Mouse (Mus musculus) embryonic fibroblast, embryonic 13.5 days (primary cell): Measurements from ENCODE around the gene Fam213a. TPM values are rescaled to one million over a fixed set of nuclear protein-coding genes. Genes with fewer than 3 reads are reported as not detected.
"Not testable (repeated sequence)": the region's sequence is repeated elsewhere in the genome, so short reads cannot be mapped to it uniquely, and the experiment has no call there.

Experiments used
- H3K27ac ChIP-seq: 2 replicates; pipeline ENCODE4 v1.5.1; 2012; ENCODE audit warnings: low read length, control low read depth, inconsistent platforms; ENCODE audit not compliant: insufficient read depth
- H3K4me1 ChIP-seq: 2 replicates; pipeline ENCODE4 v1.6.1; 2011; ENCODE audit warnings: low read length; ENCODE audit not compliant: control insufficient read depth, insufficient read depth
- H3K4me3 ChIP-seq: 2 replicates; pipeline ENCODE4 v1.5.1; 2011; ENCODE audit warnings: mild to moderate bottlenecking, control low read depth, low read length; ENCODE audit not compliant: insufficient read depth
- CTCF ChIP-seq: IDR thresholded peaks from 2 replicates; pipeline ENCODE4 v1.5.1; 2011; ENCODE audit warnings: mild to moderate bottlenecking, control low read depth, low read length, moderate library complexity, borderline replicate concordance; ENCODE audit not compliant: insufficient read depth
- POLR2A ChIP-seq: IDR thresholded peaks from 2 replicates; pipeline ENCODE4 v1.6.1; 2011; ENCODE audit warnings: low read depth, mild to moderate bottlenecking, control low read depth, low read length, moderate library complexity
- polyA plus RNA-seq: library from polyadenylated mRNA; stranded (reverse); fragments of >200 nt; gene quantifications from 2 replicates; pipeline ENCODE4 v1.2.4, GENCODE M21; 2011; ENCODE audit warnings: low read depth; ENCODE audit not compliant: missing spikeins, insufficient read length

The Fam213a gene
- 8.7 and 11.3 TPM in 2 replicates for polyA plus RNA-seq

DNA sequence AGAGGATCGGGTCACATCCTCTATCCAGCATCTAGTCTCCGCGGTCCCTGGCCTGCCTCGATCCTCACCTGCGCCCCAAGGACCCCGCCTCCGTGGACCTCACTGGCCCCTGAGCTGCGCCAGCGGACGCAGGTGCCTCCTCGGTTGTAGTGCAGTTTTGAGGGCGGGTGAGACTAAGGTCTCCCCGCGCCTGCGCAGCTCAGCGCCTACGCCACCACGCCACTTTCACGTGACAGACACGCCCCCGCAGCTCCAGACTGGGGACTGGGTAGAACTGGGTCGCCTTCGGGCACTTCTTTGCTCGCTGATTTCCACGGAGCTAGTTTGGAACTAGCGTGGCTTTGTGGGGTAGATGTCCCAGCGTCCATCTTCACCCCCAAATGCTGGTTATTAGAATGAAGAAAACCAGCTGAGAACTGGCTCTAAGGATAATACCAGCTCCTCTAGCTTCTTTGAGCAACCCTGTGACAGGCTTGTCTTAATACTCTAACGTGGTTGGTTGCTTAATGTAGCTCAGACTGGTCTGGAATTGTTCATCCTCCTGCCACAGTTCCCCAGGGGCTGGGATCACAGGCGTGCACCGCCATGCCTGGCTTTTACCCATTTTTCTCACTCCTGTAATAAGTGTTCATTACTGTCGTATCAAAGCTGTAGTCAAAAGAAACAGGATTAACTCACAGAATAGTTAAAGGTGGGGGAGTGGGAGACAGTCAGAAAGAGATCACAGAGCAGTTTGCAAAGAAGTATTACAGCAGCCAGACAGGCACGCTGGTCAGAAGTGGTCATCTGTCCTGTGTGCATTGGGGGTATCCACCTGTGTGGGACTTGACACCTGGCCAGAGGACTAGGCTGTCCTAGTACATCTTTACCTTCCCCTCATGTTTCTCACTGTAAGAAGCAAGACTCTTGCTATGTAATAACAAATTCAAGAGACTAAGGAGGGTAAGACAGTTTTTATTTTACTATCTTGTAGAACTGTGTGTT is at the start of gene Fam213a:
TSS of gene Fam213a (minus strand) at position 159 of the 984 bp plus-strand sequence.
- peaks cover 8% of the 10 kb centered on the region; the same call in 1 of the 2 replicates for H3K4me1 ChIP-seq
- H3K4me3 ChIP-seq: peak within 1 kb of the TSS; percentile 50
- peak; percentile 67 for TF ChIP-seq POLR2A
- no peak for TF ChIP-seq CTCF
- no peak within 1 kb of the TSS for H3K27ac ChIP-seq

DNA sequence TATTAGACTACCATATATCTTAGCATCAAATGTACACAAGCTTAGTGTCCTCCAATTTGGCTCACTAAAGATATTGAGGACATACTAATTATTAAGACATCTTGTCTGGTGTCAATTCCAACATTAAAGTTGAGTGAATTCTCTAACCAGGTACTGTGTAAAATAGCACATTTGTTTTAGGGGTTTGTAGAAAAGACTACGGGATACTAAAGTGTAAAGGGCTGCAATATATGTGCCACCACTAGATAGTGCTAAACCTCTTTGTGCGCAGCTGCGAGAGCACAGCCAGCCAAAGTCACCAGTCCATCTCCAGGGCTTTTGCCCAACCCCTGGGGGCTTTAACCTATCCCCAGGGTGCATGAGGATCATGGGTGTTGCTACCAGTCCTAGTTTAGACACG is 39.6 kb upstream of the Fam213a start:
- H3K27ac ChIP-seq, H3K4me1 ChIP-seq, H3K4me3 ChIP-seq: not testable (repeated sequence)

DNA sequence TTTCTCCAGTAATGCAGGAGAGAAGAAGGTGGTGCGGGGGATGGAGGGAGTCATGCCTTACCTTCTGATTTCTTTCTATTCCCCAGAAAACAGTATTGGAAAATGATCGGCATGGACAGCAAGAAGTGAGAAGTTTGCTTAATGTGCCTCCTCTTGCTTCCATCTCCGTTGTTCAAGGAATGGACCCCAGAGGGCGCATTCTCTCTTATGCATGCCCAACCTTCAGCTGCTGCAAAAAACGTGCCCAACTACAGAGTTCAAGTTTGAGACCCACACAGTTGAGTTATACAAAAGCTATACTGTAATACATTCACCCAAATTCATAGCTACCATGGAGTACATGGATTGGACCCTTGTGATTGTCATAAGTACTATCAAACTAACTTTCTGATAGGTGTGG is 38.9 kb upstream of the Fam213a start:
- no peak for TF ChIP-seq POLR2A
- H3K27ac ChIP-seq: no peak overlapping the region

DNA sequence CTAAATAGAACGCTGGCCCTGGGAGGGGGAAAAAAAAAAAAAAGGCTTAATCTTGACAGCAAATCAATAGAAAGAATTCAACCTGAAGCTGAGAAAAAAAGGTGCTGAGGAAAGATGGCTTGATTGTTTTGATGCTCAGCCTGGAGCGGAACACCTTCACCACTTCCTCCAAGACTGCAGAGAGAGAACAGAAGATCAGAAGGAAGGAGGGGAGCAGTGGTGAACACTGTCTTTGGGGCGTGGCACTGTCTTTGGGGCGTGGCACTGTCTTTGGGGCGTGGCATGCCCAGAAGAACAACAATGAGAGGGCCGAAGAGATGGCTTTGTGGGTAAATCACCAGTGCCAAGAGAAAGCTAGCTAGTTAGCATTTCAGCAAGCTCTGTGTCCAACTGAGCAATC is 36.9 kb upstream of the Fam213a start:
- H3K27ac ChIP-seq: no peak overlapping the region
- TF ChIP-seq POLR2A (no peak), CTCF (no peak)
- no peak overlapping the region for H3K4me3 ChIP-seq
- no peaks in the 10 kb centered on the region for H3K4me1 ChIP-seq

More for the DNA sequence above, 38.9 kb upstream of the Fam213a start:
- Histone ChIP-seq H3K4me1 (no peaks in the 10 kb centered on the region), H3K4me3 (no peak overlapping the region)

DNA sequence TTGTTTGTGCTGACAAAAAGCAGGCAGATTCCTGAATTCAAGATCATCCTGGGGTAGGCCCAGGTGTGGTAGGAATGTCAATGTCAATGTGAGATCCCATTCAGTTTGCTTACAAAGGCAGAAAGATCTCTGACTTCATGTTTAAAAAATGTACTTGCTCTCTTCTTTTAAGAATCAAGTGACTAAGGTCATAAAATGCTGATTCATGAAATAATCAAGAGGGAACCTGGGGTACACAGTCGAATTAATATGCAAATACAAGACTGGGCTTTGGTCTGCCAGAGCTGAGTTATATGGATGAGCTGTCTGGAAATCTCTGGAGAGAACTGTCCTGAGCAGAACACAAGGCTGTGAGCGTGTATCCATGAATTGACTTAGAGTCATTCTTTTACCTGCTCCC is 33.8 kb upstream of the Fam213a start:
- no peak overlapping the region for H3K4me3 ChIP-seq

DNA sequence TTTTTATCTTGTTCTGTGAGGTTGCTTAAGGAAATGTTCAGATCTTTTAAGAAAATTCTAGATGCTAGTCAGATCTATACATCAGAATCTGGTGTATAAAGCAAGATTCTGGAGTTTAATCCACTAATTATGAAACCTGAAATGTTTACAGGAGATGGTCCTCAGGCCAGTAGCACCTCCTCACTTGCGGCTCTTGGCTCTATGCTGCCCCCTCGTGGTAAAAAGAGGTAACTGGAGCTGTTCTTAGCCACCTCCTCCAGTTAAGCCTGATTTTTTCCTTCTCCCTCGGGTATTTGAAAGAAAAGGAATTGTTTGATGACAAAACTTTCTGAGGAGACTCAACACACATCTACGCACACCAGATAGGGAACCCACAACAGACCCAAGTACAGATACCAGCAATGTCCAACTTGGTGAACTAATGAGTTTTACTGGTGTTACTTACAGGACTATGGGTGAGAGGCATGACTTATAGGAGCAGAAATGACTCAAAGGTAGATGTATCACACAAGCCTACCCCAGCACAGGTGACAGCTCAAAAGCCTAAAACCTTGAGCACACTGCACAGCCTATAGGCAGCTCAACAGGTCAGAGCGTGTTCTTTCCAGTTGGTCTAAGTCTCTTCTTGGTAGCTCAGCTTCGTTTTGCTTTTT is 21.7 kb upstream of the Fam213a start:
- Histone ChIP-seq H3K4me3 (no peak overlapping the region), H3K4me1 (0 out of 2 replicates have a peak, but pooled peaks cover 1% of the 10 kb centered on the region), H3K27ac (no peak overlapping the region)
- TF ChIP-seq CTCF (peak; percentile 77), POLR2A (no peak)

More for the DNA sequence above, 33.8 kb upstream of the Fam213a start:
- TF ChIP-seq POLR2A: no peak
- TF ChIP-seq CTCF: no peak
- H3K27ac ChIP-seq: no peak overlapping the region
- H3K4me1 ChIP-seq: no peaks in the 10 kb centered on the region

DNA sequence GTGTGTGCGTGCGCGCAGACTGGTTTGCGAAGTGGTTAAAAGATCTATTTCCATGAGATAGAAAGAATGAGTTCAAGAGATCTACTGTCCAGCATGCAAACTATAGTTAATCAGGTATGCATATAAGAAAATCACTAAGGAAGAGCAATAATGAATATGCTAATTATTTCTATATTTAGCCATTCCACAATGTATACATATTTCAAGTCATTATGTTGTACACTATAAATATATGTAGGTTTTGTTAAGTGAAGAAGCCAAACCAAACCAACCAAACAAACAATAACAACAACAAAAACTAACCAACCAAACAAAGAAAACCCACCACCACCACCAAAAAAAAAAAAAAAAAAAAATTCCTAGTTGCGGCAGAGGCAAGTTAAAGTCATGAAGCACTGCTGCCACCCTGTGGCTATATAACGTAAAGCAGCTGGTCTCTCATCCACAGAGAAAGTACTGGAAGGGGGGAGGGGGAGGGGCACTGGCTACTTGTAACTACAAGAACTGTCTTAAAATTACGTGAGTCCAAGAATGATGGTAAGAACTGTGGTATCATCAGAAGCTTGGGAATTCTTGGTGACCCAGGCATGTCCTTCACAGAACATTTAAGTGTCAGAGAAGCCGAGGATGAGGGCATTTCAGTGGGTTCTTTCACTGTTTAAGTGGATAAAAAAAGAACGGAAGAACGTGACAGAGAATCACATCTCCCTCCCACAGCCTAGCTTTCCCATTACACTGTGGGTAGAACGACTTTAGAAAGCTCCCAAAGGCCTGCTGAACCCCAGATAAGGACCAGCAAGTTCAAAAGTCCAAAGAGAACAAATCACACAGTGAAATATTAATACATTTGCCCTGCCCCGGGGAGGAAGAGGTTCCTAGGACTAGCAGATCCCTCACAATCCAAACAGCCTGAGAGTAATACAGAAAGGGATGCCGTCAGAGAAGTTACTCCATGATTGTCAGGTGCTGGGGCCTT is 19.8 kb upstream of the Fam213a start:
- Histone ChIP-seq H3K4me3 (no peak overlapping the region), H3K4me1 (no peaks in the 10 kb centered on the region), H3K27ac (no peak overlapping the region)
- TF ChIP-seq CTCF: no peak
- no peak for TF ChIP-seq POLR2A

DNA sequence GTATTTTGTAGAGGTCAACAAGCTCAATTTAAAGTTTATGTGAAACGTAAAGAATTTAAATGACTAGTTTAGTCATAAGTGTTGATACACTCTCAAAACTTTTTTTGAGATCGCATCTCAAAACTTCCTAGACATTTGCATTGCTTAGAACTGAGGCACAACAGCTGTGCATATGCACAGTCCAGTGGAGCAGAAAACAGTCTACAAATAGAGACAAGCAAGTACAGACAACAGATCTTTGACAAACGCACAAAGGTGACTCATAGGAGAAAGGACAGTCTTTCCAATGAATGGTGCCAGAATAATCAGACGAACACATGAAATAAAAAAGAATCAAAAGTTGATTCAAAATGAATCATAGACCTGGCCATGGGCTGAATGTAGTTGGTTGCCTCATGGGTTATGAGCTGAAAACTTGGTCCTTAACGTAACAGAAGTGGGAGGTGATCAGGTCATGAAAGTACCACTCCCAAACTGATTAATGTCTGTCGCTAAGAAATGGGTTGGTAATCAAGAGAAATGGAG is 17.5 kb upstream of the Fam213a start:
- no peaks in the 10 kb centered on the region for H3K4me1 ChIP-seq
- H3K27ac ChIP-seq: no peak overlapping the region; the same call in 1 of the 2 replicates
- no peak overlapping the region for H3K4me3 ChIP-seq
- TF ChIP-seq CTCF (no peak), POLR2A (no peak)

DNA sequence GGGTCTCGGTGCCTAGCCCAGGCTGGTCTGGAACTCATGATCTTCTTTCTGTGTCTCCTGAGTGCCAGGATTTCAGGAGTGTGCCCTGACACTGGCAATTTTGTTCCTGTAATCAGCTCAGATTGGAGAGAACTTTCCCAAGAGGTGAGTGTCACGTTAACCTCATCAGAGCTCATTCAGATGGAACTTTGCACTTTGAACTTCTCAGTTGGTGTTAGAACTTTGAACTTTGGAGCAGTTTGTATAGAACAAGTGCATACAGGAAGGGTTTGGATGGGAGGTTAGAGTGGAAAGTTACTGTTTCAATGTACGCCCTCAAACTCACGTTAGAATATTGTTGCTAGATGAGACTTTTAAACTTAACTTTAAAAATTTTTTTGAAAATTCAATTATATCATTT is 15.7 kb upstream of the Fam213a start:
- Histone ChIP-seq H3K4me3 (no peak overlapping the region), H3K27ac (no peak overlapping the region), H3K4me1 (no peaks in the 10 kb centered on the region)
- no peak for TF ChIP-seq POLR2A
- no peak for TF ChIP-seq CTCF
